Mouse (Mus musculus): ENCODE measurements around the gene Hoxc11.

The Hoxc11 gene

DNA sequence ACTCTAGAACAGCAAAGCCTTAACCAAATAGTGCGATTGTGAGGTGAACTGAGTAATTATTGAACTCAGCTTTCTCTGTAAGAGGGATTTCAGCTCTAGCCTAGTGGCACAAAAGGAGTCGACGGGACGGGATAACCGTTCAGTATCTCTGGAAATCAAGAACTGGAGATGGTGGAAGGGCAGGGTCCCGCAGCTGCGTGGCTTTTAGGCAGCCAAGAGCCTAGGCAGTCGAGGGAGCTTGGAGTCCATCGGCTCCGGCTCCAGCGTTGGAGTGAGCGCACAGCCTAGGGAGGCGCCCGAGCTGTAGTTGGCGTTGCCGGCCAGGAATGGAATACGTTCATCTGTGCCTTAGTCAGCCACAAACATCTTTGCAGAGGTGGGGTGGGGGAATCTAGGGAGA lies 51.1 kb downstream of the Hoxc11 start:
- no peak for DNase-seq (ENCODE audit: low spot score)

DNA sequence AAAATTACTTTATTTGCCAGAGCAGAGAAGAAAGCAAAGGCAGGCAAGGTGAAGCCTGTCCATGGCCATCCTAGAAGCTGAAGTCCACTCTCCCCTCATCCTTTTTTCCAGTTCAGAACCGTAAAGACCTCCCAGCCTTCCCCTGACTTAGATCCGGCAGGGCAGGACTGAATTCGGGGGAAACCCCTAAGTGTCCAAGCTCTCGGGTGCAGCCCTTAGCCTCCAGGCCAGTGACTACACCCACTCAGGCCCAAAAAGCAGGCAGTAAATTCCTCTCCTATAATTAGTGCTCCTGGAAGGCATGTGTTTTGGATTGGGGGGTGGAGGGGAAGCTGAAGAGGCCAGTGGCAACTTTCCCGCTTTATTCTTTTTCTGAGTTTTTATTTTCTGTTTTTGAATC lies 51.6 kb downstream of the Hoxc11 start:
- DNase-seq (ENCODE audit: low spot score) = no peak

DNA sequence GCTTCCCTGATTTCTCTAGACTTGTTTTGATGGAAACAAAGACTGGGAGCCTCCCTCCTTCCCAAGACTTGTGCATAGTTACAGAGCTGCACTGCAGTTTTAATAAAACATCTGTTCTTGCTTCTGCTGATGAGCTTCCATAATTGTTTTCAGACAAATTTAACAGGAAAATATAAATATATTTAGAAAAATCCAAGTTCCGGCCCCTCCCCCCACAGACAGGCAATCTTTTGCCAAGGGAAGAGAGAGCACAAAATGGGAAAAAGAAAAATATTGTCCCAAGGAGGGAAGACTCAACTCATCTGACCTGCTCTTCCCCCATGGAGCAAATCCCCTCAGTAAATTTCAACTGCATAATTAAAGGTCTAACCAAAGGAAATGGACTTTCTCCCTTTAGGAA lies 52.1 kb downstream of the Hoxc11 start:
- no peak for DNase-seq (ENCODE audit: low spot score)

Data from retina, embryonic 14.5 days (tissue).